Mouse (Mus musculus): Measurements from ENCODE around the gene Kctd20. TPM values are rescaled to one million over a fixed set of nuclear protein-coding genes. Genes with fewer than 3 reads are reported as not detected.

Kctd20 gene
- total RNA-seq, 1 experiment from 2014 or later, result 69.8 TPM

Other genes starting within 250 kb of the Kctd20 start
- 1.7 and 2.2 TPM in 2 replicates for gene AC170998.1, start 225.9 kb upstream of the Kctd20 start, total RNA-seq (2021)
- 189 and 241 TPM in 2 replicates for gene Mapk13, start 182.7 kb upstream of the Kctd20 start, total RNA-seq (2021)
- gene Brpf3, start 150.9 kb upstream of the Kctd20 start, total RNA-seq (2021), result 91.3 and 122 TPM in 2 replicates
- 0.09 TPM in 1 of 2 replicates, not detected in the other for gene Pnpla1, start 93.5 kb upstream of the Kctd20 start, total RNA-seq (2021)
- not detected in 2 replicates for gene 4930539E08Rik, start 36.6 kb upstream of the Kctd20 start, total RNA-seq (2021)
- gene Pxt1, start 8.1 kb upstream of the Kctd20 start, total RNA-seq (2021), result not detected in 2 replicates
- gene Stk38, start 56.0 kb downstream of the Kctd20 start, total RNA-seq (2021), result 79.5 TPM in 2 replicates
- gene Srsf3, start 80.7 kb downstream of the Kctd20 start, total RNA-seq (2021), result 119 and 172 TPM in 2 replicates
- 8.9 and 23.4 TPM in 2 replicates for gene Cdkn1a, start 139.0 kb downstream of the Kctd20 start, total RNA-seq (2021)
- gene Rab44, start 162.2 kb downstream of the Kctd20 start, total RNA-seq (2021), result 0.30 and 0.86 TPM in 2 replicates

All from adrenal gland, postnatal 25 days (tissue).